Mouse (Mus musculus) spleen, adult 2 months (tissue): ENCODE measurements around the gene Pik3c2b.

Experiments
- CTCF ChIP-seq: fragments of 200-500 bp; IDR thresholded peaks from 2 replicates; pipeline ENCODE4 v1.5.1; 2011; ENCODE audit warnings: mild to moderate bottlenecking, inconsistent platforms; ENCODE audit not compliant: insufficient read depth, insufficient read length, insufficient replicate concordance; ENCODE audit errors: extremely low read depth
- POLR2A ChIP-seq: fragments of 200-500 bp; IDR thresholded peaks from 2 replicates; pipeline ENCODE4 v1.6.1; 2011; ENCODE audit warnings: low read depth, low read length, inconsistent platforms

DNA sequence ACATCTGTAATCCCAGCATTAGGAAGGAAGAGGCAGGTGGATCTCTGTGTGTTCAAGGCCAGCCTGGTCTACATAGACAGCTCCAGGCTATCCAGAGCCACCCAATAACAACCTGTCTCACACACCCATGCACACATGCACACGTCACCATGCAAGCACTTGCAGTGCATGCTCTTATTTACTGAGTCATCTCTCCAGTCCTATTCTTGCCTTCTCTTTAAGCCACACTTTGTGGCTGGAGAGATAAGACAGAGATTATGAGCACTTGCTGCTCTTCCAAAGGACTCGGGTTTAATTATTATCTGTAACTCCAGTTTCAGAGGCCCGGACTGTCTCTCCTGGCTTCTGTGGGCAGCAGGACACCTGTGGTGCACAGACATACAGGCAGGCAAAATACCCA lies 73.4 kb downstream of the Pik3c2b start:
- TF ChIP-seq POLR2A (no peak), CTCF (no peak)
